Comparison of ENCODE assay signal across 15 mouse cellular contexts in genomic region chr11:84332384-84332783, GRCm38 (mm10).
"Had no signal": no experiment of that assay in that cellular context is flagged by ENCODE, and none has a peak within 500 bp of the region (broad histone marks: within the 10 kb centered on the region; RNA-seq: fewer than 3 reads in every experiment).

No protein-coding gene starts in this region.

- H3K27me3 ChIP-seq: limb, embryonic 12.5 days; stomach, embryonic 15.5 days had no signal

- H3K27ac ChIP-seq: kidney, postnatal 0 days; limb, embryonic 12.5 days; liver, embryonic 14.5 days; stomach, embryonic 15.5 days had no signal

- H3K4me1 ChIP-seq: limb, embryonic 12.5 days; stomach, embryonic 15.5 days had no signal

- H3K4me2 ChIP-seq: limb, embryonic 12.5 days; stomach, embryonic 15.5 days had no signal

- H3K9me3 ChIP-seq: limb, embryonic 12.5 days; stomach, embryonic 15.5 days had no signal

- H3K4me3 ChIP-seq: limb, embryonic 12.5 days; stomach, embryonic 15.5 days had no signal

- H3K36me3 ChIP-seq: stomach, embryonic 15.5 days had no signal

- DNase-seq: kidney, adult 8-10 months; kidney, postnatal 36 days; layer of hippocampus, adult 9-11 months; layer of hippocampus, postnatal 36 days; liver; lung, adult 2 months; lung, postnatal 36 days; thymus, adult 2 months; thymus, postnatal 25 days had no signal

- H3K9ac ChIP-seq: limb, embryonic 12.5 days; liver, embryonic 14.5 days; stomach, embryonic 15.5 days had no signal

- ATAC-seq: inflammation-experienced regulatory T-cells, adult 6 months; lung, postnatal 0 days had no signal
